Mouse (Mus musculus): ENCODE data around the gene Etv4.

Etv4 gene

GRCm38 (mm10) chr11:101733596-101733995 is 51.6 kb downstream of the Etv4 start:
- in situ Hi-C loops (cut with MboI; ENCODE audit: low pct_unique_long_range_greater_than_20kb in 1 of 2, low sequenced_read_pairs in 2 of 2, unreplicated experiment in 1 of 2) = loop anchor here (5.0 kb wide), 1 partner anchor 71 kb away; no protein-coding TSS in a partner anchor

GRCm38 (mm10) chr11:101732518-101733440 is 52.4 kb downstream of the Etv4 start, which contains the start of gene Dhx8:
Gene Dhx8 (plus strand): TSS chr11:101732919.
- in situ Hi-C loops (cut with MboI; ENCODE audit: low pct_unique_long_range_greater_than_20kb in 1 of 2, low sequenced_read_pairs in 2 of 2, unreplicated experiment in 1 of 2) = loop anchor here (5.0 kb wide), 1 partner anchor 70 kb away; no protein-coding TSS in a partner anchor

DNA sequence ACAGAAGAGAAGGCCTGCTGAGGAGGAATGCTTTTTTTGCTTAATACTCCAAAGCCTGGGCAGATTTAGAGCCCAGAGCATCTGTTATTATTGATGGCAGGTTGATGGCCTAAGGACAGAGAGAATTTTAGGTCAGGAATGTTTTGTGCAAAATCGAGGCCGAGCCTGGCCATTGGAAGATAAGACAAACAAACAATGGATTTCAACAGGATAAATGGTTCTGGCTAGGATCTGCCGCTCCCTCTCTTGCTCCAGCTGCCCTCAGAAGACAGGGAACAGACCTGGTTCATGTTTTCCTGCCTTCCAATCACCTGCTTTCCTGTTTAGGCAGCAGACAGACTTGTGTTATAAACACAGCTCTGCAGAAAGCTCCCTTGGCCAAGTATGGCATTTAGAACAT is 55.9 kb downstream of the Etv4 start:
- in situ Hi-C loops (cut with MboI; ENCODE audit: low pct_unique_long_range_greater_than_20kb in 1 of 2, low sequenced_read_pairs in 2 of 2, unreplicated experiment in 1 of 2) = no loop called here

DNA sequence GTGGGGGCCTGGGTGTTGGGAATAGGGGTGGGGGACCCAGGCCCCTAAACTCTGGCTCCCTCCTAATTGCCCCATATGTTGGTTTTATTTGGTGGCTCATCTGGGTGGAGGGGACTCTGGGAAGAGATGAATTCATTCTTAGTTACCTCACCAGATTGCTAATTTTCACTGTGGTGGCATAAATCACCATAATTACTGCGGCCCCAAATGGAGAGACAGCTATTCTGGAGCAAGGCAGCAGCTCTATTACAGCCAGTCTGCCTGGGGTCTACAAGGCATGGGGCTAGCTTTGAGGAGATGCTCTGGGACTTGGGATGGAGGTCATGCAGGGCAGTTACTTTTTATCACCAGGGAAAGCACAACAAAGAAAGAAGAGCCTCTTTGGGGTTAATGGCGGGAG is 58.4 kb downstream of the Etv4 start:
- in situ Hi-C loops (cut with MboI; ENCODE audit: low pct_unique_long_range_greater_than_20kb in 1 of 2, low sequenced_read_pairs in 2 of 2, unreplicated experiment in 1 of 2) = no loop called here

GRCm38 (mm10) chr11:101725043-101725442 is 60.1 kb downstream of the Etv4 start:
- in situ Hi-C loops (cut with MboI; ENCODE audit: low pct_unique_long_range_greater_than_20kb in 1 of 2, low sequenced_read_pairs in 2 of 2, unreplicated experiment in 1 of 2) = no loop called here

GRCm38 (mm10) chr11:101719986-101720520 is 65.1 kb downstream of the Etv4 start:
- in situ Hi-C loops (cut with MboI; ENCODE audit: low pct_unique_long_range_greater_than_20kb in 1 of 2, low sequenced_read_pairs in 2 of 2, unreplicated experiment in 1 of 2) = no loop called here
